Mouse (Mus musculus): Measurements from ENCODE around the gene Olfr1.

Olfr1 gene

DNA sequence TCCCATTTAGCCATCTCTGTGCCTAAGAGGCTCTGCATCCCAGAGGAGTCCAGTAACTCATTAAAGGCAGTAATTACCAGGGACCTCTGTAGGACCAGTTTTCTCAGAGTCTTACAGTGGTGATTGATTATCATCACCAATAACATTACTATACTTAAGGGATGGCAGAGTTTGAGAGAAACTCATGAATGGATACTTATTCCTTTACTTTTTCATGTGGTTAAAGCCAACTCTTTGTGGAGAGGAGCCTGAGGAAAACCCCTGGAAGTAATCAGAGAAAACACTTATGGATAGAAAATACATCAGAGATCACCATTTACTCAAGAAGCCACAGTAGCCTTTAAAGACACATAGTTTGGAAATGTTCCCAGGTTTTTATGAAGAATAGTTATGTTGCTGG is at the start of gene Olfr1:
Gene Olfr1 (minus strand): TSS at position 101 of the 400 bp plus-strand sequence.
- no peak for DNase-seq (ENCODE audit: extremely low spot score, low spot score)

- no peak for DNase-seq (ENCODE audit: extremely low spot score, low spot score)
Measured at GRCm38 (mm10) chr11:73428377-73428776, 29.0 kb upstream of the Olfr1 start, which contains the start of gene Olfr378. Olfr378 (minus strand) TSS chr11:73428477.

- no peak for DNase-seq (ENCODE audit: extremely low spot score, low spot score)
Measured at GRCm38 (mm10) chr11:73395374-73395773, 4.0 kb downstream of the Olfr1 start.

DNA sequence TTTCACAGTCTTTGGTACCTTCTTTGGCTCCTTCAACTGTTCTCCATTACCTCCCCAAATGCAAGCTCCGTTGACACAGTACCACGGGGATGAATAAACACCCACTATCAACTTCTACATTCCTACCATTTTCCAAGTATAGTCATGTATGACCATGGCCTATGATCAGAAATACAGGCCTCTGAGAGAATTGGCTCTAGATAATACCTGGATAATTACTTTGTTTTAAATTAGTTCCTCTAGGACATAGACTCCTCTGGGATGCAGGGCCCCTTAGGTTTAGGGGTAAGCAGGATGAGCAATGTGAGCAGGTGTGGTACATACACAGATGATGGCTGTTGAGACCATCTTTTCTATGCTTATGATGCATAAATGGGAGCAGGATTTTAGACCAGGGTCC is 28.5 kb downstream of the Olfr1 start, which contains the start of gene Olfr376:
Gene Olfr376 (plus strand): TSS at position 301 of the 400 bp plus-strand sequence.
- no peak for DNase-seq (ENCODE audit: extremely low spot score, low spot score)

- DNase-seq (ENCODE audit: extremely low spot score, low spot score), result no peak
Measured at GRCm38 (mm10) chr11:73350483-73350882, 48.9 kb downstream of the Olfr1 start, which contains the start of gene Olfr20. Olfr20 (plus strand) TSS chr11:73350783.
